Mouse (Mus musculus) midbrain, embryonic 11.5 days (tissue): Measurements from ENCODE around the gene Sstr5. TPM values are rescaled to one million over a fixed set of nuclear protein-coding genes. Genes with fewer than 3 reads are reported as not detected.

Experiments used
- ATAC-seq: fragments of 200-750 bp; cut with Nextera tagmentation; 2 replicates; pipeline ENCODE4 v1.8.0; 2017; ENCODE audit warnings: moderate TSS enrichment, moderate library complexity; ENCODE audit not compliant: low FRiP score
- DNase-seq: peaks from one replicate; pipeline ENCODE4 v3.0.0; 2015; ENCODE audit warnings: low spot score; ENCODE audit errors: missing footprints
- H3K27ac ChIP-seq: fragments of 300-500 bp; sonication (generic); 2 replicates; pipeline ENCODE4 v1.5.1; 2014; ENCODE audit warnings: low read depth, low read length
- H3K27me3 ChIP-seq: fragments of 300-500 bp; sonication (generic); 2 replicates; pipeline ENCODE4 v1.6.1; 2014; ENCODE audit warnings: mild to moderate bottlenecking, low read length, moderate library complexity, mixed read lengths; ENCODE audit not compliant: control insufficient read depth, insufficient read depth
- H3K36me3 ChIP-seq: fragments of 300-500 bp; sonication (generic); 2 replicates; pipeline ENCODE4 v1.6.1; 2014; ENCODE audit warnings: mild to moderate bottlenecking, low read length, moderate library complexity, mixed read lengths; ENCODE audit not compliant: control insufficient read depth, insufficient read depth
- H3K4me1 ChIP-seq: fragments of 300-500 bp; sonication (generic); 2 replicates; pipeline ENCODE4 v1.6.1; 2014; ENCODE audit warnings: low read length; ENCODE audit not compliant: control insufficient read depth, insufficient read depth
- H3K4me2 ChIP-seq: fragments of 300-500 bp; sonication (generic); 2 replicates; pipeline ENCODE4 v1.6.1; 2014; ENCODE audit warnings: mild to moderate bottlenecking, moderate library complexity
- H3K4me3 ChIP-seq: fragments of 300-500 bp; sonication (generic); 2 replicates; pipeline ENCODE4 v1.5.1; 2014; ENCODE audit warnings: low read depth, low read length
- H3K9ac ChIP-seq: fragments of 300-500 bp; sonication (generic); 2 replicates; pipeline ENCODE4 v1.6.1; 2014; ENCODE audit warnings: low read length
- H3K9me3 ChIP-seq: fragments of 300-500 bp; sonication (generic); 2 replicates; pipeline ENCODE4 v1.6.1; 2016; ENCODE audit warnings: low read length; ENCODE audit not compliant: control insufficient read depth
- WGBS: fragments of 180-500 bp; shearing (Covaris S2); extraction: QIAGEN DNeasy Blood & Tissue Kit; methylation state at CpG from one replicate; pipeline ENCODE4 v1.1.7; 2014; 5-methylcytosine and 5-hydroxymethylcytosine counted together
- polyA plus RNA-seq: library from polyadenylated mRNA; unstranded; fragments of >200 nt; fragmentation: Nextera tagmentation; extraction: Ambion mirVana; gene quantifications from 2 replicates; pipeline ENCODE4 v1.2.1, GENCODE M21; 2014

Gene Sstr5
- polyA plus RNA-seq, 1 experiment from 2014 or later, result not detected

GRCm38 (mm10) chr17:25480152-25480551 is 16.9 kb downstream of the Sstr5 start:
- DNase-seq (no peak), ATAC-seq (no peak)
- Histone ChIP-seq H3K4me3 (no peak overlapping the region), H3K4me2 (no peak overlapping the region), H3K27ac (no peak overlapping the region), H3K9ac (no peak overlapping the region), H3K4me1 (no peaks in the 10 kb centered on the region), H3K36me3 (no peaks in the 10 kb centered on the region), H3K9me3 (no peaks in the 10 kb centered on the region), H3K27me3 (peaks cover under 1% of the 10 kb centered on the region)
- WGBS, result 49% methylated on average over 8 of the region's 8 CpGs

GRCm38 (mm10) chr17:25475946-25476744 is 20.9 kb downstream of the Sstr5 start:
- ATAC-seq, result no peak
- 44% methylated on average over 19 of the region's 19 CpGs for WGBS
- peaks cover 12% of the 10 kb centered on the region for H3K27me3 ChIP-seq
- H3K36me3 ChIP-seq, result no peaks in the 10 kb centered on the region
- no peak overlapping the region for H3K9ac ChIP-seq
- H3K4me1 ChIP-seq, result peaks cover 11% of the 10 kb centered on the region
- no peak overlapping the region for H3K4me2 ChIP-seq
- no peak overlapping the region for H3K27ac ChIP-seq
- no peaks in the 10 kb centered on the region for H3K9me3 ChIP-seq
- no peak overlapping the region for H3K4me3 ChIP-seq
- peak; percentile 97 for DNase-seq

DNA sequence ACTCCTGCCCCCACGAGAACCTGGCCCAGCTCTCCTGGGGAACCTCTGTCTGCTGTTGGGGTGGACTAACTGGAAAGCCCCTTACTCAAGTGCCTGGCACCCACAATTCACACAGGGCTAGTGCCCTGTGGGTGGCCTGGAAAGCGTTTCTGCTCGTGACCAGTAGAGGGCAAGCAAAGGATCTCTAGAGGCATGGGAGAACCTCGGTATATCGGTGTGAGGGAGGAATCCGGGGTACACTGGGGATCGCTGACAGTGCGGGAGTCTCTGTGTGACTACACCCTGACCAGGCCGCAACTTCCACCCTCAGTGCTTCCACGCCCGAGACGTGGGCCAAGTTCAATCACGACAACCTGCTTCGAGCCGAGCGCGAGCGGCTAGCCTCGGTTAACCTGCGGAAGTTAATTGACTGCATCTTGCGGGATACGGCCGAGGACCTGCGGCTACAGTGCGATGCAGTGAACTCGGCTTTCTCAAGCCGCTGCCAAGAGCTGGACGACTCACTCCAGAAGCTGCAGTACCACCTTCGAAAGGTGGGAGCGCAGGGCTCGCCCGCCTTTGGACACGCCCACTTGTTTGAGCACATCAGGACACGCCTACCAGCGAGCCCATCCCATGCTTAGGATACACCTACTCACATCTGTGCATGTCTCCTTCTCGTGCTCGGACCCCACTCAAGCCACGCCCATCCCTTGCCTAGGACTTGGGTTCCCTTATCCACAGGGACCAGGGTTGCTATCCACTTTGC is 22.6 kb downstream of the Sstr5 start:
- DNase-seq (peak; percentile 97), ATAC-seq (peak; percentile 60; the same call in 1 of the 2 replicates)
- H3K4me2 ChIP-seq, result peak overlapping the region; percentile 68
- peak overlapping the region; percentile 29 for H3K4me3 ChIP-seq
- H3K27me3 ChIP-seq, result peaks cover 12% of the 10 kb centered on the region
- peaks cover 11% of the 10 kb centered on the region for H3K4me1 ChIP-seq
- no peaks in the 10 kb centered on the region for H3K36me3 ChIP-seq
- no peak overlapping the region for H3K27ac ChIP-seq
- H3K9ac ChIP-seq, result peak overlapping the region; percentile 42
- WGBS, result 3% methylated on average over 38 of the region's 38 CpGs
- H3K9me3 ChIP-seq, result no peaks in the 10 kb centered on the region

- no peaks in the 10 kb centered on the region for H3K36me3 ChIP-seq
- H3K4me3 ChIP-seq, result no peak overlapping the region
- peaks cover 12% of the 10 kb centered on the region for H3K27me3 ChIP-seq
- whole genome bisulfite sequencing, result 54% methylated on average over 14 of the region's 14 CpGs
- no peaks in the 10 kb centered on the region for H3K9me3 ChIP-seq
- no peak overlapping the region for H3K27ac ChIP-seq
- H3K9ac ChIP-seq, result no peak overlapping the region
- ATAC-seq (no peak), DNase-seq (no peak)
- H3K4me2 ChIP-seq, result no peak overlapping the region
- peaks cover 11% of the 10 kb centered on the region for H3K4me1 ChIP-seq
Observed at GRCm38 (mm10) chr17:25472044-25472443, 25.0 kb downstream of the Sstr5 start.

DNA sequence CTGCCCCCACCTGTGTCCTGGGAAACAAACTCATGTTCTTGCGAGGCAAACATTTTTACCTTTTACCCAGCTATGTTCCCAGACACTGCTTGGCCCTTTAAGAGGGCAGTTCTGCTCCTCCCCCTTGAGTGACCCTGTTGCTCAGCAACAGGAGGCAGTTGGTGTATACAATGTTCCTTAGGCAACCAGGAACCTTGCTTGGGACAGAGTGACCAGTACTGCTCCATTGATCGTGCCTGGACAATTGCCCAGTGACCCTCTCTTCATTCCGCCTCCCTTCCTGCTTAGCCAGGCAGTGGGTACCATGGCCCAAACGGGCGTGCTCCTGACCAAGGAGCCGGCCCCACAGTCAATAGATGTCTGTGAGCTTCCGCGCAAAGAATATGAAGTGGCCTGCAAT is 25.7 kb downstream of the Sstr5 start:
- H3K4me2 ChIP-seq, result no peak overlapping the region
- no peaks in the 10 kb centered on the region for H3K9me3 ChIP-seq
- WGBS, result 37% methylated on average over 8 of the region's 8 CpGs
- no peak overlapping the region for H3K27ac ChIP-seq
- no peaks in the 10 kb centered on the region for H3K36me3 ChIP-seq
- no peak overlapping the region for H3K4me3 ChIP-seq
- peak overlapping the region; percentile 5; the same call in 1 of the 2 replicates for H3K9ac ChIP-seq
- ATAC-seq (0 out of 2 replicates have a peak, but pooled peaks have one; percentile 49), DNase-seq (no peak)
- peaks cover 11% of the 10 kb centered on the region for H3K4me1 ChIP-seq
- peaks cover 12% of the 10 kb centered on the region for H3K27me3 ChIP-seq

DNA sequence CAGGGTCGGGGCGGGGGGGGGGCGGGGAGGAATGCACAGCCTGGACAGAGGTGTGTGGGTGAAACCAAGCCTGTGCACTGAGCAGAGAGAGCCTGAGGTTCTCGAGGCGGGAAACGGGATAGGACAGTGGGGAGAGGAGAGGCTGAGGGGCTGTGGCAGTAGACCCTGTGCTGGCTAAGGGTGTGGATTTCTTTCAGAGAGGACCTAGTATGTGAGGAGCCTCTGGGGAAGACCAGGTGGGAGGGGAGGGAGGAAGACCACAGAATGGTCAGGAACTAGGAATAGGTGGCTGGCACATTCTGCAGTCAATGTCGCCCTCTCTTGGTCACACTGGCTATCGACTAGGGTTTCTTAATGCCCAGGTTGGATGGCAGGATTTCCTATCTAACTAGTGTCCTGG is 27.3 kb downstream of the Sstr5 start:
- Histone ChIP-seq H3K9ac (no peak overlapping the region), H3K36me3 (no peaks in the 10 kb centered on the region), H3K4me3 (no peak overlapping the region), H3K4me1 (peaks cover 11% of the 10 kb centered on the region), H3K9me3 (no peaks in the 10 kb centered on the region), H3K27me3 (peaks cover 8% of the 10 kb centered on the region; the same call in 1 of the 2 replicates), H3K4me2 (no peak overlapping the region), H3K27ac (no peak overlapping the region)
- peak; percentile 93 for DNase-seq
- WGBS, result 33% methylated on average over 7 of the region's 8 CpGs
- ATAC-seq, result peak; percentile 47; the same call in 1 of the 2 replicates

DNA sequence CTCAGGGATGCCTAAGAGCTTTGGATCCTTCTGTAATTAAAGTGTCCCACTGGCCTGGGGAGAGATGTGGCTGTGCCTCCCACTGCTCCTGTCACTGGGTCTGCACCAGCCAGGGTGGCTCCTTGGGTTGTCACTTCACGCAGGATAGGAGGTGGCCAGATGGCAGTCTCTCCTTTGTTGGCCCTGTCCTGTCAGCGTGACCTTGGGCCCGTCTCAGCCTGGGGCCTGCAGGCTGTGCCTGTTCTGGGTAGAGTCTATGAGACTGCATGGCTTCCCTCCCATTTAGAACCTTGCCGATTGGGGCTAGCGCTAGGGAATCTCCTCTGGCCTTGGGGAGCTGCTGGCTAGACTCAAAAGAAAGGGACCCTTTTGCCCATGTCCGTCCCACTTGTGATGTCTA is 28.8 kb downstream of the Sstr5 start:
- WGBS, result 70% methylated on average over 6 of the region's 6 CpGs
- ATAC-seq, result no peak

GRCm38 (mm10) chr17:25467781-25468180 is 29.3 kb downstream of the Sstr5 start:
- H3K4me3 ChIP-seq, result no peak overlapping the region
- 71% methylated on average over 6 of the region's 6 CpGs for WGBS
- no peaks in the 10 kb centered on the region for H3K9me3 ChIP-seq
- no peak overlapping the region for H3K9ac ChIP-seq
- peak; percentile 44 for DNase-seq
- no peak for ATAC-seq
- 0 out of 2 replicates have a peak, but pooled peaks cover 4% of the 10 kb centered on the region for H3K27me3 ChIP-seq
- H3K4me2 ChIP-seq, result no peak overlapping the region
- H3K27ac ChIP-seq, result no peak overlapping the region
- H3K4me1 ChIP-seq, result peaks cover 6% of the 10 kb centered on the region
- no peaks in the 10 kb centered on the region for H3K36me3 ChIP-seq

More for the DNA sequence above, 28.8 kb downstream of the Sstr5 start:
- H3K4me3 ChIP-seq, result no peak overlapping the region
- no peak overlapping the region for H3K4me2 ChIP-seq
- no peak overlapping the region for H3K27ac ChIP-seq
- no peak for DNase-seq
- H3K9ac ChIP-seq, result no peak overlapping the region
- H3K4me1 ChIP-seq, result peaks cover 6% of the 10 kb centered on the region
- H3K9me3 ChIP-seq, result no peaks in the 10 kb centered on the region
- H3K36me3 ChIP-seq, result no peaks in the 10 kb centered on the region
- H3K27me3 ChIP-seq, result 0 out of 2 replicates have a peak, but pooled peaks cover 4% of the 10 kb centered on the region

- no peaks in the 10 kb centered on the region for H3K27me3 ChIP-seq
- H3K4me1 ChIP-seq, result peaks cover 8% of the 10 kb centered on the region
- ATAC-seq (no peak), DNase-seq (no peak)
- no peak overlapping the region for H3K27ac ChIP-seq
- H3K36me3 ChIP-seq, result no peaks in the 10 kb centered on the region
- H3K4me2 ChIP-seq, result no peak overlapping the region
- WGBS, result 79% methylated on average over 2 of the region's 2 CpGs
- H3K9ac ChIP-seq, result no peak overlapping the region
- no peaks in the 10 kb centered on the region for H3K9me3 ChIP-seq
- H3K4me3 ChIP-seq, result no peak overlapping the region
Observed at GRCm38 (mm10) chr17:25466257-25466656, 30.8 kb downstream of the Sstr5 start.
